Mouse (Mus musculus): ENCODE results near the gene Gm21992. TPM values are rescaled to one million over a fixed set of nuclear protein-coding genes. Genes with fewer than 3 reads are reported as not detected.
A peak's percentile ranks its signal among the peaks of the same experiment; 100 is the strongest.

Gene Gm21992
- total RNA-seq, 2 experiments from 2014 or later = 12.7 to 17.2 TPM

- DNase-seq (ENCODE audit: low spot score) = no peak
- intact Hi-C loops (cut with DNase I) = loop anchor here (2.0 to 5.0 kb wide), 3 partner anchors 30 to 205 kb away; partner anchors contain the start of genes Bbs1 and Mrpl11
Measured at GRCm38 (mm10) chr19:4756921-4757320, 54.5 kb downstream of the Gm21992 start.

GRCm38 (mm10) chr19:4756193-4756911 lies 55.1 kb downstream of the Gm21992 start, which contains the start of gene Rbm4b:
TSS of gene Rbm4b (plus strand) at chr19:4756497.
- intact Hi-C loops (cut with DNase I) = loop anchor here (2.0 to 5.0 kb wide), 3 partner anchors 30 to 206 kb away; partner anchors contain the start of genes Bbs1 and Mrpl11

GRCm38 (mm10) chr19:4755565-4756192 lies 55.7 kb downstream of the Gm21992 start:
- intact Hi-C loops (cut with DNase I) = loop anchor here (1.0 to 5.0 kb wide), 4 partner anchors 31 to 207 kb away; partner anchors contain the start of genes Bbs1 and Mrpl11
- DNase-seq (ENCODE audit: low spot score) = peak; percentile 70

More at GRCm38 (mm10) chr19:4756193-4756911, 55.1 kb downstream of the Gm21992 start, which contains the start of gene Rbm4b:
- peak; percentile 93 for DNase-seq (ENCODE audit: low spot score)

- intact Hi-C loops (cut with DNase I) = loop anchor here (5.0 kb wide), 1 partner anchor 252 kb away; no protein-coding TSS in a partner anchor
- DNase-seq (ENCODE audit: low spot score) = no peak
Measured at GRCm38 (mm10) chr19:4749975-4750374, 61.4 kb downstream of the Gm21992 start.

GRCm38 (mm10) chr19:4748493-4748892 lies 62.9 kb downstream of the Gm21992 start:
- intact Hi-C loops (cut with DNase I) = no loop called here
- no peak for DNase-seq (ENCODE audit: low spot score)

- intact Hi-C loops (cut with DNase I) = no loop called here
- no peak for DNase-seq (ENCODE audit: low spot score)
Measured at GRCm38 (mm10) chr19:4747631-4748312, 63.6 kb downstream of the Gm21992 start.

GRCm38 (mm10) chr19:4746611-4747010 lies 64.8 kb downstream of the Gm21992 start:
- no peak for DNase-seq (ENCODE audit: low spot score)
- intact Hi-C loops (cut with DNase I) = no loop called here

- DNase-seq (ENCODE audit: low spot score) = no peak
- intact Hi-C loops (cut with DNase I) = no loop called here
Measured at GRCm38 (mm10) chr19:4745681-4746080, 65.7 kb downstream of the Gm21992 start.

- intact Hi-C loops (cut with DNase I) = no loop called here
Measured at GRCm38 (mm10) chr19:4745057-4745456, 66.4 kb downstream of the Gm21992 start.

GRCm38 (mm10) chr19:4744026-4744425 lies 67.4 kb downstream of the Gm21992 start:
- DNase-seq (ENCODE audit: low spot score) = no peak
- intact Hi-C loops (cut with DNase I) = no loop called here

More at GRCm38 (mm10) chr19:4745057-4745456, 66.4 kb downstream of the Gm21992 start:
- DNase-seq (ENCODE audit: low spot score) = no peak

- no peak for DNase-seq (ENCODE audit: low spot score)
- intact Hi-C loops (cut with DNase I) = loop anchor here (2.0 kb wide), 2 partner anchors 115 to 247 kb away; no protein-coding TSS in a partner anchor
Measured at GRCm38 (mm10) chr19:4743524-4743923, 67.9 kb downstream of the Gm21992 start.

GRCm38 (mm10) chr19:4742229-4742628 lies 69.2 kb downstream of the Gm21992 start:
- no peak for DNase-seq (ENCODE audit: low spot score)
- intact Hi-C loops (cut with DNase I) = loop anchor here (2.0 kb wide), 2 partner anchors 113 to 245 kb away; no protein-coding TSS in a partner anchor

- DNase-seq (ENCODE audit: low spot score) = no peak
- intact Hi-C loops (cut with DNase I) = no loop called here
Measured at GRCm38 (mm10) chr19:4741482-4741881, 69.9 kb downstream of the Gm21992 start.

- DNase-seq (ENCODE audit: low spot score) = no peak
Measured at GRCm38 (mm10) chr19:4739762-4740161, 71.7 kb downstream of the Gm21992 start.

GRCm38 (mm10) chr19:4739053-4739452 lies 72.4 kb downstream of the Gm21992 start:
- intact Hi-C loops (cut with DNase I) = no loop called here
- no peak for DNase-seq (ENCODE audit: low spot score)

More at GRCm38 (mm10) chr19:4739762-4740161, 71.7 kb downstream of the Gm21992 start:
- intact Hi-C loops (cut with DNase I) = no loop called here

GRCm38 (mm10) chr19:4737866-4738265 lies 73.5 kb downstream of the Gm21992 start:
- intact Hi-C loops (cut with DNase I) = no loop called here
- DNase-seq (ENCODE audit: low spot score) = no peak

- DNase-seq (ENCODE audit: low spot score) = no peak
- intact Hi-C loops (cut with DNase I) = no loop called here
Measured at GRCm38 (mm10) chr19:4733052-4733451, 78.4 kb downstream of the Gm21992 start.

- intact Hi-C loops (cut with DNase I) = no loop called here
Measured at GRCm38 (mm10) chr19:4729186-4729585, 82.2 kb downstream of the Gm21992 start.

GRCm38 (mm10) chr19:4720671-4721244 lies 90.7 kb downstream of the Gm21992 start:
- no peak for DNase-seq (ENCODE audit: low spot score)
- intact Hi-C loops (cut with DNase I) = no loop called here

More at GRCm38 (mm10) chr19:4729186-4729585, 82.2 kb downstream of the Gm21992 start:
- DNase-seq (ENCODE audit: low spot score) = no peak

- intact Hi-C loops (cut with DNase I) = no loop called here
- no peak for DNase-seq (ENCODE audit: low spot score)
Measured at GRCm38 (mm10) chr19:4720112-4720511, 91.3 kb downstream of the Gm21992 start.

Data from heart, postnatal 25 days (tissue).